Mouse (Mus musculus) B cell, adult 2 months (primary cell): ENCODE measurements around the gene Camk2n1.

Source experiments
- DNase-seq, 2 experiments: peaks; one replicate each; pipeline ENCODE4 v3.0.0; 2022

The Camk2n1 gene

GRCm38 (mm10) chr4:138447827-138448602 is 6.1 kb upstream of the Camk2n1 start:
- DNase-seq = no peak

- DNase-seq = no peak
Measured at GRCm38 (mm10) chr4:138448872-138449615, 5.1 kb upstream of the Camk2n1 start.

GRCm38 (mm10) chr4:138449636-138450314 is 4.3 kb upstream of the Camk2n1 start:
- no peak for DNase-seq

GRCm38 (mm10) chr4:138452306-138453096 is 1.6 kb upstream of the Camk2n1 start:
- no peak for DNase-seq

GRCm38 (mm10) chr4:138453097-138453752 is 889 bp upstream of the Camk2n1 start:
- DNase-seq = no peak

GRCm38 (mm10) chr4:138454571-138455140 is 542 bp downstream of the Camk2n1 start:
- DNase-seq = peak; percentile 27 to 28

GRCm38 (mm10) chr4:138455141-138455955 is 1.2 kb downstream of the Camk2n1 start:
- DNase-seq = peak in 1 of 2 experiments; percentile 28

- DNase-seq = peak; percentile 48 to 54
Measured at GRCm38 (mm10) chr4:138455956-138456341, 1.8 kb downstream of the Camk2n1 start.

GRCm38 (mm10) chr4:138456536-138456935 is 2.4 kb downstream of the Camk2n1 start:
- peak in 1 of 2 experiments; percentile 33 for DNase-seq

GRCm38 (mm10) chr4:138457091-138457490 is 3.0 kb downstream of the Camk2n1 start:
- DNase-seq = no peak

- DNase-seq = no peak
Measured at GRCm38 (mm10) chr4:138458171-138458570, 4.1 kb downstream of the Camk2n1 start.

GRCm38 (mm10) chr4:138458735-138459440 is 4.8 kb downstream of the Camk2n1 start:
- DNase-seq = no peak

GRCm38 (mm10) chr4:138459775-138460174 is 5.7 kb downstream of the Camk2n1 start:
- no peak for DNase-seq

- no peak for DNase-seq
Measured at GRCm38 (mm10) chr4:138460910-138461309, 6.8 kb downstream of the Camk2n1 start.

- DNase-seq = no peak
Measured at GRCm38 (mm10) chr4:138461471-138461870, 7.4 kb downstream of the Camk2n1 start.

GRCm38 (mm10) chr4:138462971-138463831 is 9.1 kb downstream of the Camk2n1 start:
- no peak for DNase-seq

GRCm38 (mm10) chr4:138463832-138464487 is 9.8 kb downstream of the Camk2n1 start:
- peak; percentile 68 to 71 for DNase-seq

- peak; percentile 27 to 30 for DNase-seq
Measured at GRCm38 (mm10) chr4:138464667-138465353, 10.7 kb downstream of the Camk2n1 start.
